Mouse (Mus musculus): Measurements from ENCODE around the gene Smim5.

- TF ChIP-seq CTCF (IDR thresholded peaks at IDR 0.05; ENCODE audit: low read depth, low read length), result no peak
- no peak for TF ChIP-seq POLR2A (IDR thresholded peaks at IDR 0.05; ENCODE audit: borderline replicate concordance, low read depth, low read length)
Measured at GRCm38 (mm10) chr11:115876438-115876837, 23.3 kb upstream of the Smim5 start.

Data from bone marrow macrophage, adult 2 months (primary cell).